Mouse (Mus musculus): ENCODE measurements around the gene Mbtps1.
A peak's percentile ranks its signal among the peaks of the same experiment; 100 is the strongest.

Gene Mbtps1

DNA sequence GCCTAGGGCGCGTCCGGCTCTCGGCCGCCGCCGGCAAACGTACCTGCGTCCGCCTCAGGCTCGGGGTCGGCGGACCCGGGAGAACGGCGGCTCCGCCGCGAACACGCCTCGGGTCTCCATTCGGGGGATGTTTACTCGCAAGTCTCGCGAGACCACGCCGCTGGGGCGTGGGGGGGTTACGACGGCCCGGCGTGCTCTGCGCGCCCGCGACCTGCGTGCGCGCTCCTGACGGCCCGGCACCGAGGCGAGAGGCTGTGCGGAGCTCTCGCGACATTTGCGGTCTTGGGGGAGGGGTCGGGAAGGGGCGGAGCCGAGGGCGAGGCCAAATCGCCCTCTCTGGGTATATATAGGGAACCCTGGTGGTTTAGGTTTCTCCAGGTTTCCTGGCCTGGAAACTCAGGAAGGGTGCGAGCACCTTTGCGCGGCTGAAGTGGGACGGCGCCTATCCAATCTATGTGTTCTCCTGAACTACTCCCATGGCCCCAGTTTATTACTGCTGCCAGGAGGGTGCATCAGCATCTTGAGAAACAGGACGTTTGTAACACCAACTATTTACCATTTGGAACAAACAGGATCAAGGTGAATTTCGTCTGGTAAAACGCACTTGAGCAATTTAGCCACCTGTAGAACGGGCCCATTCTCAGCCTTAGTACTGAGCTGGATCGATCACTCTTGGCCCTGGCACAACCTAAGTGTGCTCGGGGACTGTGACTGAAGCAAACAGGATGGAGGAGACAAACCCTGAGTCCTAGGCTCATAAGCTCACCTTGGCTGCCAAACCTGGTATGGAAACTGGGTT lies at the start of gene Mbtps1:
Gene Mbtps1, minus strand, starts transcription at position 133 of the 799 bp plus-strand sequence.
- DNase-seq (ENCODE audit: low spot score): peak; percentile 96

GRCm38 (mm10) chr8:119606224-119606623 lies 47.7 kb upstream of the Mbtps1 start:
- no peak for DNase-seq (ENCODE audit: low spot score)

- peak; percentile 99 for DNase-seq (ENCODE audit: low spot score)
Observed at GRCm38 (mm10) chr8:119604996-119605395, 46.5 kb upstream of the Mbtps1 start, which contains the start of gene Taf1c. Gene Taf1c (minus strand): TSS chr8:119605222.

DNA sequence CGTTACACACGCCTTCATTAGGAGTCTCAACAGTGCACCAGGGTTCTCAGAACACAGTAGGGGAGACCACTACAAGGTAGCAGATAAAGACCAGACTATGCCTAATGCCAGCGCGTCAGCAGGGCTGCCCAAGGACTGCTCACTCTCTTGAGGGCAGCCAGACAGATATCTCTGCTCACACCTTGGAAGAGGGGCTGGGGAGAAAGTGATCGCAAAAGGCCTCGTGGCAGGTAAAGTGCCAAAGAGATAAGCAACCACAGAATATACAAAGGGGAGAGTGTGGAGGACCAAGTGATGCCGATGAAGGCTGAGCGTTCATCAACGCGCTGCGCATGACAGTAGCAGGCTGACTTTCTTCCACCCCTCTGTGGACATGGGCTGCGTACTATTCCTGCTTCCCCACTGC lies 45.9 kb upstream of the Mbtps1 start:
- DNase-seq (ENCODE audit: low spot score): no peak

- DNase-seq (ENCODE audit: low spot score): no peak
Observed at GRCm38 (mm10) chr8:119603771-119604170, 45.2 kb upstream of the Mbtps1 start.

DNA sequence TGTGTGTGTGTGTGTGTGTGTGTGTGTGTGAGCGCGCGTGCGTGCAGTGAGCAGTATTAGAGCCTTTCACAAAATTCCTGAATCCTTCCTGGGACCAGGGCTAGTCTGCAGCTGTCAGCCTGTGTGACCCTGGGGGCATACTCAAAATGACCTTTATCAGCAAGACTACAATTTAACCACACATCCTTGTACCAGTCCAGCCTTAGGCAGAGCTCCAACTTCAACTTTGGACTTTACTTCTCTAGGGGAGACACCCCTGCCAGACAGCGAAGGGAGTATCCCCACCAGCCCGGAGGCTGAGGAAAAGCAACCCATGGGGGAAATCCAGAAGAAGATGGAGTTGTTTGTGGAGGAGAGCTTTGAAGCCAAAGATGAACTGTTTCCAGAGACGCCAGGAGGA lies 32.9 kb upstream of the Mbtps1 start:
- DNase-seq (ENCODE audit: low spot score): no peak

- DNase-seq (ENCODE audit: low spot score): no peak
Observed at GRCm38 (mm10) chr8:119590348-119590747, 31.8 kb upstream of the Mbtps1 start.

DNA sequence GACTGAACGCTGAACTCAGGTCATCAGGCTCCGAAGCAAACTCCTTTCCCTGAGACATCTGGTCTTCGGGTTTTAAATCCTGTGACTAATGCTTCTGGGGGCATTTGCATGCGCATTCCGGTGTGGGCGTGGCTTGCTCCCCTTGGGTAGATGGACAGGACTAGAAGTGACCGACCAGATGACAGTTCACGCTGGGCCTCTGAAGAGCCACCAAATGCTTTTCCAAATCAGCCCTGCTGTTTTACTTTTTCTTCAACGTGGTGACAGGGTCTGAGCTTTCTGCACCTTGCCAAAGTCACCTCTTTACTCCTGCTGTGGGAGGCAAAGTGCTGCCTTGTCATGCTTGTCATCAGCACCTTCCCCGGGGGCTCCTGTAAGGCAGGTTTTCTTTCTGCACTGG lies 30.3 kb upstream of the Mbtps1 start:
- no peak for DNase-seq (ENCODE audit: low spot score)

GRCm38 (mm10) chr8:119588321-119588720 lies 29.8 kb upstream of the Mbtps1 start:
- no peak for DNase-seq (ENCODE audit: low spot score)

DNA sequence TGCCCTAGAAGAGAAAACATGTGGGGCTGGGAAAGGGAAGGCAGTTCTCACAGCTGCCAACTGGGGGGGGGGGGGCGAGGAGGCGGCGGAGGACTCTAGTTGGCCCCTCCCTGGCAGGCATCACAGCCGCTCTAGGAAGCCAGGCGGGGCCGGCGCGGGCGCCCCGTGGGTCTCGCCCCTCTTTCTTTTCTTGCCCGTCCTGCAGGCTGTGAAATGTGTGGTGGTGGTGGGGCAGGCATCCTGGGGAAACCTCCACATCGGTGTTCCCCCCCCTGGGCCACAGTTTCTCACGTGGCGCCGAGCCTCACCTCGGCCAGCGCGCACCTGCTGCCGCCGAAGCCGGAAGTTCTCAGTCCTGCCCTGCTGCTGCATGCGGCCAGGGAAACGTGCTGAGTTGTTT lies 27.4 kb upstream of the Mbtps1 start:
- DNase-seq (ENCODE audit: low spot score): no peak

GRCm38 (mm10) chr8:119580441-119581161 lies 22.1 kb upstream of the Mbtps1 start:
- DNase-seq (ENCODE audit: low spot score): no peak

DNA sequence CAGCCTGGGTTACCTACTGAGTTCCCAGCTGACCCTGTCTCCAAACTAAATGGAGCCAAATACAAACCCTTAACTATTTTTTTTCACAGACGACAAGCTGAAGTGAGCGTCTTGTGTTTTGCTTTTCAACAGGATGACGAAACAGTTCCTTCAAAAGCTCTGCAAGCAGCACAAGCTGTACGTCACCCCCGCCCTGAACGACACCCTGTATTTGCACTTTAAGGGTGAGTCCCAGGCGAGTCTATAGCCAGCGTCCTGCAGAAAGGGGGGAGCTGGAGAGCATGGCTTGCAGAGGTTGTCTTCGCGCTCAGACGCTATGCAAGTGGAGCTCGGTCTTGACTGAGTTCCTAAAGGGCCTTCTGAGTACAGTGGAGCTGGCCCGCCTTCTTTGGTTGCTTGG lies 20.6 kb upstream of the Mbtps1 start:
- DNase-seq (ENCODE audit: low spot score): no peak

GRCm38 (mm10) chr8:119575366-119575726 lies 16.8 kb upstream of the Mbtps1 start:
- no peak for DNase-seq (ENCODE audit: low spot score)

DNA sequence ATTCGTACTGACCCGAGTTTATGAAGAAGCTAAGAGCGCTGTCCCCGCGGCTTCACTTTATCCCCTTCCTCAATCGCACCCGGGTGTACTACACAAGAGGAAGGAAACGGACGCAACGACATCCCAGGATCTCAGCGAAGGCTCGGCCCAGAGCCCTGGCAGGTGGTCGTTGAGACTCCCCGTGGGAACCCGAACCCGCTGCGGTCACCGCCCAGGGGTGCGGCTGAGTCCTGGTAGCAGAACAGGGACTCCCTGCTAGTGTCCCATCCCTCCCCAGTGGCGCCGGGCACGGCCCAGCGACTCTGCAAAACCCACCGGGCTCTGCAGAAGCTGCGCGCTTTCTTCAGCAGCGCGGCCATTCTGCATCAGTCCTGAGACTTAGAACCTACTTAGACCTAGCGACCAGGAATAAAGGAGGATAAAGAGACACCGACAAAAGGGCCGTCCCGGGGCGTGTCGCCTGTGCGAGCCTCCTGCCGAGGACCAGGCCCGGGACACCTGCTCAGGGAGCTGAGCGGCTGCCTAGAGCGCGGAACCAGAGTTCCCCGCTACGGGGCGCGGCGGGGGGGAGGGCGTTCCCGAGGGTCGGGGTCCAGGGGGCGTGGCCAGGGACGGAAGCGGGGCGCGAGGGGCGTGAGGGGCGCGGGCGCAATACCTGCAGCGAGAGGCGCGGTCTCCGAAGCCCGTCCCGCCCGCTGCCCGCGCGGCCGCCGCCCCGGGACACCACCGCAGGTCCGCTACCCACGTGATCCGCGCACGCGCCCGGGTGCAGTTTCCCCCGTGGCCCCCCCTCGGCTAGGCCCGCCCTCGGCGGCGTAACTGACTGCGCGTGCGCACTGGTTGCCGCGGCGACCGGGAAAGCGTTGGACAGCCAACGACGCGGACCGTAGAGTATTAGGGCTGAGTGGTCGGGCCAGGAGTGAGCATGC lies 16.2 kb upstream of the Mbtps1 start, which contains the start of the genes Hsdl1 and Dnaaf1:
Gene Hsdl1, minus strand, starts transcription at position 747 of the 929 bp plus-strand sequence.
Gene Dnaaf1, plus strand, starts transcription at position 799 of the 929 bp plus-strand sequence.
- peak; percentile 93 for DNase-seq (ENCODE audit: low spot score)

- DNase-seq (ENCODE audit: low spot score): no peak
Observed at GRCm38 (mm10) chr8:119572411-119572810, 13.9 kb upstream of the Mbtps1 start.

DNA sequence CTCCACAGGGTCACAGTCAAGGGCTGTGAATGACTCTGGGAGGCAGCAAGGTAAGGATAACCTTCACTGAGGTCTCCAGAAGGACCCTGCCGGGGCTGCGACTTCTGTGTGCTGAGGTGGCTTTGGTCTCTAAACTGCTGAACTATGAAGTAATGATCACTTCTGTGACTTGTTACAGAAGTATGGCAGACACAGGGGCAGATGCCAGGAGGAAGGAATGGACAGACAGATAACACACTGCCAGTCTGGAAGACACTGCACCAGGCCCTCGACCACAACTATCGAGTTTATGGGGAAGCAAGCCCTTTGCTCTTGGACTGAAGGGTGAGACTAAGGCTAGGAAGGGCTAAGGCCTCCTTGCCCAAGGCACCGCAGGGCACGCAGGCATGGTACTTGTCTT lies 12.6 kb upstream of the Mbtps1 start:
- DNase-seq (ENCODE audit: low spot score): no peak

GRCm38 (mm10) chr8:119569881-119570280 lies 11.3 kb upstream of the Mbtps1 start:
- no peak for DNase-seq (ENCODE audit: low spot score)

- DNase-seq (ENCODE audit: low spot score): no peak
Observed at GRCm38 (mm10) chr8:119568951-119569350, 10.4 kb upstream of the Mbtps1 start.

DNA sequence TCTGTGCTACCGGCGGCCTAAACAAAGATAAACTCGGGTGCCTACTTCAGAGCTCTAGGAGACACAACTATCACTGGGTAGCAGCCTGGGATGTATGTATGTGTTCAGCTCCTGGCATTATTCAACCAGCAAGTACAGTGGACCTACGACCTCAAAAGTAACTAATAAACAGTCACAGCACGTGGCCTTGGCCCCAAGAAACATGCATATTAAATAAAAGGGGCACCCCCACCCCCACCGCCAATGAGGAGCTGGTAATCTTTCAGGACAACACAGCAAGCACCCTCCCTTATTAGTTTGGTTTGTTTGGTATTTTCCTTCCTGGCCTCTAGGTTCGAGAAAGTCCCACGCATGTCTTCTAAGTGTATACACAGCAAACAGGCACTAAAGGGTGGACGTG lies 9.7 kb upstream of the Mbtps1 start:
- no peak for DNase-seq (ENCODE audit: low spot score)

- DNase-seq (ENCODE audit: low spot score): no peak
Observed at GRCm38 (mm10) chr8:119566367-119566766, 7.8 kb upstream of the Mbtps1 start.

DNA sequence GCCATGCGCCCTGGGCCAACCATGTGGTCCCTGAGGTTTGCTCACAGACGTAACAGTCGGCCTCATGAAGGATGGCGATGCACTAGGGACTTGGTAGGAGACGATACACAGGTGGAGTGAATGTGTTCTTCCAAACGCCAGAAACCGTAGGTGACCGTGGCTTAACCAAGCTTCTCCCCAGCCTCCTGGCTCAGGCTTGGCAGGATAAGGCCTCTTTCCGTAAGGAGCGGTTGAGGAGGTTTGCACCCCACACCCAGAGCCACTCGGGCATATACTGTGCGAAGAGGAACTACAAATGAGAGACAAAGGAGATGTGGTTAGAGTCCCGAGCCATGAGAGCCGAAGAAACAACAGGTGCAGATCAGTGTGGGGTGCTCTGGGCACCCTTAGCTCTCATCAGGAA lies 5.3 kb upstream of the Mbtps1 start:
- no peak for DNase-seq (ENCODE audit: low spot score)

GRCm38 (mm10) chr8:119559402-119559720 lies 826 bp upstream of the Mbtps1 start:
- no peak for DNase-seq (ENCODE audit: low spot score)

Measured in retina, embryonic 14.5 days (tissue).